Mouse (Mus musculus) megakaryocyte, embryonic 14.5 days (primary cell): ENCODE results near the gene Hmgcs2.

Experiments used
- FLI1 ChIP-seq: IDR thresholded peaks from 2 replicates; pipeline ENCODE4 v1.6.1; 2012; ENCODE audit warnings: low read length, inconsistent platforms, mixed read lengths
- GATA1 ChIP-seq: IDR thresholded peaks from 3 replicates; pipeline ENCODE4 v1.6.1; 2012; ENCODE audit warnings: mixed read lengths, low read length, inconsistent platforms, borderline replicate concordance

DNA sequence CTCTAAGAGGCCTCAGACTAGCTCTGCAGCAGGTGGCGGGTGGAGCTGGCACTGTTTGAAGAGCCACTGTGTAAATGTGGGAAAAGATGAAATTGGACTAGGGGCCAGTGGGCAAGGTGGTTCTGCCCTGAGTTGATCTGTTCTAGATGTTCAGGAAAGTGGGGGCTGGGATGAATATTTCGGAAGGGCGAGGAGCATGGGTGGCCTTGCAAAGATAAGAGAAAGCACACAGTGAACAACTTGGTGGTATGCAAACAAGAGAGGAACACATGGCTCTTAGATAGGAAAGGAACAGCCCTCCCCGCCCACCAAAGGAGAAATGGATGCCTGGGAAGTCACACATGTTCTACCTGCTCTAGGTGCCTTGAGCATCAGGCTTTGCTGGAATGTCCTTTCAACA is 18.8 kb upstream of the Hmgcs2 start:
- no peak for TF ChIP-seq FLI1
- no peak for TF ChIP-seq GATA1
